Mouse (Mus musculus): ENCODE measurements around the gene Ankrd22. TPM values are rescaled to one million over a fixed set of nuclear protein-coding genes. Genes with fewer than 3 reads are reported as not detected.

Gene Ankrd22
- polyA plus RNA-seq, 1 experiment, result not detected

DNA sequence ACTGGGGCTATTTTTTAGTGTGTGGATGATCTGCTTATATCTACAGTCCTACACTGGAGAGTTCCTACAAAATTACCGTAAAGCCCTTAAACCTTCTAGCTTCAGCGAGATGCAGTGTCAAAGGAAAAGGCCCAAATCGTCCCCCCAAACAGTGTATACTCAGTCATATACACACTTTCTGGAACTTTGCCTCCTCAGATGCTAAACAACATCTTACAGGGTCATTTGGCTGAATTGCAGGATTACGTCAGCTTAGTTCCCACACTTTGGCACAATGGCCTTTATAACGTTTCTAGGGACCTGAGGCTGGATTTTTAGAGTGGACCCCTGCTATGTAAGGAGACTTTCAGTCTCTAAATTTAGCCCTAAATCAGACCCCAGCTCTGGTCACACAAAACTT is 16.6 kb upstream of the Ankrd22 start:
- H3K4me1 ChIP-seq, result no peaks in the 10 kb centered on the region
- no peaks in the 10 kb centered on the region for H3K27me3 ChIP-seq (replicated peaks)
- no peaks in the 10 kb centered on the region for H3K36me3 ChIP-seq (replicated peaks; ENCODE audit: low read length)
- H3K4me3 ChIP-seq (replicated peaks), result no peak overlapping the region
- TF ChIP-seq FLI1 (IDR thresholded peaks at IDR 0.05; ENCODE audit: low read length) (no peak), GATA1 (IDR thresholded peaks at IDR 0.05; ENCODE audit: borderline replicate concordance, low read length) (no peak)
- H3K9me3 ChIP-seq, result no peaks in the 10 kb centered on the region

DNA sequence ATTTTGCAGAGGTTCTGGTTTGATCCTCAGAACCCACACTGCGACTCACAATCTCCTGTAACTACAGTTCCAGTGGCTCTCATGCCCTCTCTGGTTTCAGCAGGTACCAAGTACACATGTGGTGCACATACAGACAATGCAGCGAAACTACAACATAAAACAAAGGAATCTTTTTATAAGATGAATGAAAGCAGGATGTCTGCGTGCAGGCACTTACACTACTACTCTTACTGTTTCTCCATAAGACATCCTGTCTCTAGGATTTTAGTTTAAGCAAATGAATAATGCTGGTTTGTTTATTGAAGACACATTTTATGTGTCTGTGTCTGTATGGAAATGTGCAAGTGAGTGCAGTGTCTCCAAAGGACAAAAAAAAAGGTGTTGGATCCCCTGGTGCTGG is 15.4 kb upstream of the Ankrd22 start:
- Histone ChIP-seq H3K27me3 (replicated peaks) (peaks cover 2% of the 10 kb centered on the region), H3K36me3 (replicated peaks; ENCODE audit: low read length) (no peaks in the 10 kb centered on the region), H3K4me3 (replicated peaks) (no peak overlapping the region), H3K4me1 (no peaks in the 10 kb centered on the region), H3K9me3 (no peaks in the 10 kb centered on the region)
- TF ChIP-seq GATA1 (IDR thresholded peaks at IDR 0.05; ENCODE audit: borderline replicate concordance, low read length) (no peak), FLI1 (IDR thresholded peaks at IDR 0.05; ENCODE audit: low read length) (no peak)

DNA sequence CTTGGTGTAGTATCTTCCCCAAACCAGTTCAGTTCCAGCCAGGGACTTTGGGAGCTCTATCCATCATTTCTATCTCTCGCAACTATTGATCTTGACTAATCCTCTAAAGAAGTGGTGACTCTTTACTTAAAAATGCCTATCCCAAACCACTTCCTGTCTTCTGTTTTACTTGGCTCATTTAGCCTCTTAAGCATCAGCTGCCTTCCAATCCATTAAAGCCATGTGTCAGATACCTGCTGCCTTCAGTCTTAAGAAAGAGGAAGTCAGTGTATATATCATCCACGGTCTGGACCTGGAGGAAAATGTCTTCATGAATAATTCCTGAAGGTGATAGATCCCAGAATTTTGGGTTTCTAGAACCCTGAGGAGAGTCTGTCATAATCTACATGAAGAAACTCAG is 14.5 kb upstream of the Ankrd22 start:
- no peak for TF ChIP-seq GATA1 (IDR thresholded peaks at IDR 0.05; ENCODE audit: borderline replicate concordance, low read length)
- TF ChIP-seq FLI1 (IDR thresholded peaks at IDR 0.05; ENCODE audit: low read length), result no peak
- Histone ChIP-seq H3K36me3 (replicated peaks; ENCODE audit: low read length) (no peaks in the 10 kb centered on the region), H3K4me3 (replicated peaks) (no peak overlapping the region), H3K27me3 (replicated peaks) (peaks cover 2% of the 10 kb centered on the region), H3K4me1 (peaks cover 4% of the 10 kb centered on the region; the same call in 1 of the 2 replicates), H3K9me3 (no peaks in the 10 kb centered on the region)

DNA sequence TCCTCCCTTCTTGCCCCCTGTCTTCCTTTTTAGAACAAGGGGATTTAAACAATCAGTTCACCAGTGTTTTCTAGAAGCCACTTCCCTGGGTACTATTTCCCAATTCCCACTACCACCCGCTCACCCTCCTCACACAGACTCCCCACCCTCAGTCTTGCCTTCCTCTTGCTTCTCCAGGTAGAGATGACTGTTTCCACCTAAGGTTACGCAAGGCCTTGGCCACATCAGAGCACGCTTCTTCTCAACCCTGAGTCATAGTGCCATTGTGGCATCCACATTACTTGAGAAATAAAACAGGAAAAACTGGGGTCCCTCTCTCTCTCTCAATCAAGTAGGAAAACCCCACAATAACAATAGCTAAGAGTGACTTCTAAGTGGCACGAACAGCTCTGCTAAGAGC is 13.3 kb upstream of the Ankrd22 start:
- Histone ChIP-seq H3K27me3 (replicated peaks) (peaks cover 2% of the 10 kb centered on the region), H3K9me3 (no peaks in the 10 kb centered on the region), H3K36me3 (replicated peaks; ENCODE audit: low read length) (no peaks in the 10 kb centered on the region), H3K4me3 (replicated peaks) (no peak overlapping the region), H3K4me1 (peaks cover 7% of the 10 kb centered on the region; the same call in 1 of the 2 replicates)
- TF ChIP-seq GATA1 (IDR thresholded peaks at IDR 0.05; ENCODE audit: borderline replicate concordance, low read length), result no peak
- no peak for TF ChIP-seq FLI1 (IDR thresholded peaks at IDR 0.05; ENCODE audit: low read length)

DNA sequence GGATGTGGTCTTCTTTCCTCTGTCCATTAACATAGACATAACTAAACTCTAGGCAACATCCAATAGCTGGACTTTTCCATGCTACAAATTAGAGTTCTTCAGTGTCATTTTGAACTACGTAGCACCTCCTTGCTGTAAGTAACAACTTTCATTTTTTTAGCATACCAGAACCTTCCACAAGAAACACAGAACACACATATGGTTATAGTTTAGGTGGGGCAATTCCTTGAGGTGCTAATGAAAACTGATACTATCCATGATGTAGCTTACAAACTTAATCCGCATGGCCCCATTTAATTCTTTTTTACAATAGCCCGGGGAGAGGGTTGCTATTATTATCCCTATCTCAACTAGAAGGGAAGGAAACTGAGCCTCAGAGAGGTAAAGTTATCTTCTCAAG is 8.2 kb upstream of the Ankrd22 start:
- no peak for TF ChIP-seq GATA1 (IDR thresholded peaks at IDR 0.05; ENCODE audit: borderline replicate concordance, low read length)
- no peak for TF ChIP-seq FLI1 (IDR thresholded peaks at IDR 0.05; ENCODE audit: low read length)
- peaks cover 30% of the 10 kb centered on the region for H3K4me1 ChIP-seq
- H3K36me3 ChIP-seq (replicated peaks; ENCODE audit: low read length), result no peaks in the 10 kb centered on the region
- H3K27me3 ChIP-seq (replicated peaks), result peaks cover 2% of the 10 kb centered on the region
- H3K9me3 ChIP-seq, result no peaks in the 10 kb centered on the region
- no peak overlapping the region for H3K4me3 ChIP-seq (replicated peaks)

DNA sequence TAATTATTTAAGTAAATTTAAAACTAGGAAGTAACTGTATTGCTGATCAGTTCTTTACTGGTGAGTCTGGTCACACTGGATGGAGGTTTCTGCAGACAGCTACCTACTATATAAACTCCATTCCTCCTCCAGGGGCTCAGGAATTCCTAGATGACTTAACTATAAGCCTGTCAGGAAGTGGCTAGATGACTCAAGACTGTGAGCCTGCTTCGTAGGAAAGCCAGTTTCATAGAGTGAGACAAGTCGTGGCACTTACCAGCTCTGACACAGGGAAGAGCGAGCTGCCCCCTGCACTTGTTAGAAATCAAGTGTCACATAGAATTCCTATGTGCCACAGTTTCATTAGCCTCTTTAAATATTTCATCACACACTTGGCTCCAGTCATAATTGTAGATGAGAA is 5.3 kb upstream of the Ankrd22 start:
- Histone ChIP-seq H3K9me3 (no peaks in the 10 kb centered on the region), H3K36me3 (replicated peaks; ENCODE audit: low read length) (no peaks in the 10 kb centered on the region), H3K4me1 (peaks cover 35% of the 10 kb centered on the region), H3K27me3 (replicated peaks) (no peaks in the 10 kb centered on the region), H3K4me3 (replicated peaks) (peak overlapping the region; percentile 53)
- no peak for TF ChIP-seq FLI1 (IDR thresholded peaks at IDR 0.05; ENCODE audit: low read length)
- no peak for TF ChIP-seq GATA1 (IDR thresholded peaks at IDR 0.05; ENCODE audit: borderline replicate concordance, low read length)

DNA sequence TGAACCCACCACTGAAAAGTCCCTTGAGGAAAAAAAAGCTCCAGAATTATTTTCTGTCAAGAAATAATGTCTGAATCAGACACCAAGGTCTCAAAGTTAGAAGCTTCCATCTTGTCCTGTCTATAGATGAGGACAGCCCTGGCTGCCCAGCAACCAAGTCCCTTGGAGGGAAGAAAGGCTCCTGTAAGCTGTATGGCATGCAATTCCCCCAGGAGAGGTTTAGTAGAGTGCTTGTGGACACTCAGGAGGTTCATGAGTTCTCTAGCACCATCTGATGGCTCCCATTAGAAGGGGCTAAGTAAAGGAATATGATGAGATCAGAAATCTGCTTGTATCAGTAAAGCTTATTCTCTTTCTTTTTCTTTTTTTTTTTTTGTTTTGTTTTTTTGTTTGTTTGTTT is 3.3 kb upstream of the Ankrd22 start:
- Histone ChIP-seq H3K9me3 (no peaks in the 10 kb centered on the region), H3K36me3 (replicated peaks; ENCODE audit: low read length) (no peaks in the 10 kb centered on the region)
- TF ChIP-seq FLI1 (IDR thresholded peaks at IDR 0.05; ENCODE audit: low read length), result no peak
- no peak for TF ChIP-seq GATA1 (IDR thresholded peaks at IDR 0.05; ENCODE audit: borderline replicate concordance, low read length)

DNA sequence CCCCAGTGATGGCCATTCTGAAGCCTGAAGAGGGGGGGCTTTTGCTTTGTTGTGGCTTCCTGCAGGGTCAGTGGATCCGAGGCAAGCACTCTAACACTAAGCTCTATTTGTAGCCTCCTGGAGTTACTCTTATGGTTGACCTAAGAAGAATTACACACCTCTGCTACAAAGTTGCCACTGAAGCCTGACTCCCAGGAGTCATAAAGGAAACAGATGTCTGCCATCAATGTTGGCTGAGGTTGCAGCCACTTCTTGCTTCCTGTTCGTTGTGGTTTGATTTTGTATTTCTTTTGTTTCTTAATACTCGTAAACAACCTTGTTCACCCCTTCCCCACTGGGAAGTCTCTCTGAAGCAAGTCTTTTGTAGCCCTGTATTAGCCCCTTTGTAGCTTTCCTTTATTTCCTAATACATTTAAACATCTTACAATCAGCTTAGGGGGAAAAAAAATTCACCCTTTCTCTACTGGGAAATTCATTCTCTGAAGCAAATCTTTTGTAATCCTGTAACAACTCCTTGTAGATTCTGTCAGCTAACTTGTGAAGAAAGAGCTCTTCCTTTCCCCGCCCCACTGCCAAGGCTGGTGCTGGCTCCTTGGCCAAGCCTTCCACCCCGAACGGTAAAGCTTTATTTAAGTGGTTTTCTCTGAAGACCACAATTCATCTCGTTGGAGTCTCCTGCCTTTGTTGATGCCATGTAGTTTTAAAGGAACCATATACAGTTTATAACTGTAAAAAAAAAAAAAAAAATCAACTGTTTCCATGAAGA is 2.2 kb upstream of the Ankrd22 start:
- Histone ChIP-seq H3K4me1 (peaks cover 17% of the 10 kb centered on the region), H3K36me3 (replicated peaks; ENCODE audit: low read length) (no peaks in the 10 kb centered on the region), H3K4me3 (replicated peaks) (no peak overlapping the region), H3K27me3 (replicated peaks) (no peaks in the 10 kb centered on the region), H3K9me3 (no peaks in the 10 kb centered on the region)
- TF ChIP-seq GATA1 (IDR thresholded peaks at IDR 0.05; ENCODE audit: borderline replicate concordance, low read length) (no peak), FLI1 (IDR thresholded peaks at IDR 0.05; ENCODE audit: low read length) (no peak)

More for the DNA sequence above, 3.3 kb upstream of the Ankrd22 start:
- Histone ChIP-seq H3K4me1 (peaks cover 28% of the 10 kb centered on the region), H3K4me3 (replicated peaks) (no peak overlapping the region), H3K27me3 (replicated peaks) (no peaks in the 10 kb centered on the region)

DNA sequence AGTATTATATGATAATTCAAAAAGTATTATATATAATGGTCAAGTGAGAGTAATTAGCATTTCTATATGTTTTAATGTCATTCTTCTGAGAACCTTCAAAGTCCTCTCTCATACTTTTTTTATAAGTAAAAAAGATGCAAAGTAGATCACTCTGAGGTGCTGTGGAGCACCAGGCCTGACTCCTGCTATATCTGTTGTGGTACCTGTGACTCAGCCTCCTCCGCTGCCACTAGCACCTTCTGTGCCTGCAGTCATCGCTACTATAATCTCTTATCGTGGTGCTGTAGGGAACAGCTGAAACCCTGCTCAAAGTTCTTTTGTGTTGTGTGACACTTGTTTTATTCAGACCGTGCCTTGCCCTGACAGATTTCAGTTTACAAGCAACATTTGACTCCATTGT is 533 bp upstream of the Ankrd22 start:
- H3K27me3 ChIP-seq (replicated peaks), result no peaks in the 10 kb centered on the region
- H3K4me1 ChIP-seq, result peaks cover 10% of the 10 kb centered on the region
- TF ChIP-seq FLI1 (IDR thresholded peaks at IDR 0.05; ENCODE audit: low read length) (no peak), GATA1 (IDR thresholded peaks at IDR 0.05; ENCODE audit: borderline replicate concordance, low read length) (no peak)

DNA sequence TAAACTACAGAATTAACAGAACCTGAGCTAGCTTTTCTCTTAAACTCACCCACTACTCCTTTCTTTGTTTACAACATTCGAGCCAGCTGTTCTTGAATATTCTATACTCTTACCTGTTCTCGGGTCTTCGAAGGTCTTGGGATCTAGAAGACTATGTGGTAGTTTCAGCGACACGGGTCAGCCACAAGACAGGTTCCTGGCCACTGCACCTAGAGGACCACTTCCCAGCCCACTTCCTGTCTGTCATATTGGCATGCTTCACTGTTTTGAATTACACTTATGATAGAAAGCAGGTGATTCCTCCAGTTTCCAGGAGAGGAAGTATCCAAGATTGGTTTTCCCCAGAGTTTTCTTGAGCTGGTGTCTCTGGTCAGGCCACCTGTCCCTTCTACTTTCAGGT is 3.2 kb downstream of the Ankrd22 start:
- H3K4me3 ChIP-seq (replicated peaks), result no peak overlapping the region
- TF ChIP-seq FLI1 (IDR thresholded peaks at IDR 0.05; ENCODE audit: low read length) (no peak), GATA1 (IDR thresholded peaks at IDR 0.05; ENCODE audit: borderline replicate concordance, low read length) (no peak)
- peaks cover under 1% of the 10 kb centered on the region; the same call in 1 of the 2 replicates for H3K4me1 ChIP-seq
- H3K27me3 ChIP-seq (replicated peaks), result no peaks in the 10 kb centered on the region
- no peaks in the 10 kb centered on the region for H3K36me3 ChIP-seq (replicated peaks; ENCODE audit: low read length)
- no peaks in the 10 kb centered on the region for H3K9me3 ChIP-seq

More for the DNA sequence above, 533 bp upstream of the Ankrd22 start:
- no peaks in the 10 kb centered on the region for H3K36me3 ChIP-seq (replicated peaks; ENCODE audit: low read length)
- no peak overlapping the region for H3K4me3 ChIP-seq (replicated peaks)
- H3K9me3 ChIP-seq, result no peaks in the 10 kb centered on the region

Measured in megakaryocyte, embryonic 14.5 days (primary cell).